Mouse (Mus musculus) stomach, postnatal 0 days (tissue): Measurements from ENCODE around the gene Sp4. TPM values are rescaled to one million over a fixed set of nuclear protein-coding genes. Genes with fewer than 3 reads are reported as not detected.

Source experiments
- ATAC-seq: fragments of 200-750 bp; cut with Nextera tagmentation; 2 replicates; pipeline ENCODE4 v1.8.0; 2017; ENCODE audit not compliant: low FRiP score, low TSS enrichment
- DNase-seq: peaks from one replicate; pipeline ENCODE4 v3.0.0-alpha.2; 2016; ENCODE audit warnings: low spot score
- H3K27ac ChIP-seq: fragments of 300-500 bp; sonication (generic); replicated peaks from 2 replicates; pipeline ENCODE4 v1.5.1; 2014; ENCODE audit warnings: mild to moderate bottlenecking, control low read depth
- H3K27me3 ChIP-seq: fragments of 300-500 bp; sonication (generic); 2 replicates; pipeline ENCODE4 v1.6.1; 2014; ENCODE audit warnings: low read length; ENCODE audit not compliant: control insufficient read depth, insufficient read depth
- H3K36me3 ChIP-seq: fragments of 300-500 bp; sonication (generic); 2 replicates; pipeline ENCODE4 v1.6.1; 2014; ENCODE audit warnings: low read length, mixed read lengths; ENCODE audit not compliant: control insufficient read depth, insufficient read depth
- H3K4me1 ChIP-seq: fragments of 300-500 bp; sonication (generic); replicated peaks from 2 replicates; pipeline ENCODE4 v1.6.1; 2014; ENCODE audit warnings: antibody characterized with exemption; ENCODE audit not compliant: control insufficient read depth, insufficient read depth
- H3K4me2 ChIP-seq: fragments of 300-500 bp; sonication (generic); replicated peaks from 2 replicates; pipeline ENCODE4 v1.6.1; 2014; ENCODE audit warnings: low read depth, mild to moderate bottlenecking, control low read depth, moderate library complexity
- H3K4me3 ChIP-seq: fragments of 300-500 bp; sonication (generic); 2 replicates; pipeline ENCODE4 v1.5.1; 2014; ENCODE audit warnings: low read depth, low read length, control low read depth
- H3K9ac ChIP-seq: fragments of 300-500 bp; sonication (generic); 2 replicates; pipeline ENCODE4 v1.6.1; 2014; ENCODE audit warnings: mild to moderate bottlenecking, low read length, control low read depth, mixed read lengths
- H3K9me3 ChIP-seq: fragments of 300-500 bp; sonication (generic); 2 replicates; pipeline ENCODE4 v1.6.1; 2016; ENCODE audit warnings: low read length; ENCODE audit not compliant: control insufficient read depth
- CTCF ChIP-seq: IDR thresholded peaks from 2 replicates; pipeline ENCODE4 v1.5.1; 2016; ENCODE audit warnings: antibody characterized with exemption, low read depth, mild to moderate bottlenecking, moderate library complexity
- EP300 ChIP-seq: optimal IDR thresholded peaks from 2 replicates; pipeline ENCODE3; 2016; ENCODE audit warnings: antibody characterized with exemption
- WGBS: fragments of 180-500 bp; shearing (Covaris S2); extraction: QIAGEN DNeasy Blood & Tissue Kit; methylation state at CpG from one replicate; pipeline ENCODE4 v1.1.7; 2014; 5-methylcytosine and 5-hydroxymethylcytosine counted together
- polyA plus RNA-seq: library from polyadenylated mRNA; unstranded; fragments of >200 nt; fragmentation: Nextera tagmentation; extraction: Ambion mirVana; gene quantifications from 2 replicates; pipeline ENCODE4 v1.2.1, GENCODE M21; 2015

Sp4 gene
- polyA plus RNA-seq, 1 experiment from 2014 or later = 2.4 TPM

GRCm38 (mm10) chr12:118189535-118189934, 111.7 kb downstream of the Sp4 start:
- ATAC-seq (0 out of 2 replicates have a peak, but pooled peaks have one; percentile 50), DNase-seq (no peak)
- no peaks in the 10 kb centered on the region for H3K36me3 ChIP-seq
- no peak overlapping the region for H3K27ac ChIP-seq
- no peak for TF ChIP-seq EP300
- TF ChIP-seq CTCF = no peak
- no peaks in the 10 kb centered on the region; the same call in 1 of the 2 replicates for H3K4me1 ChIP-seq
- no peaks in the 10 kb centered on the region for H3K9me3 ChIP-seq
- 77% methylated on average over 3 of the region's 3 CpGs for WGBS
- no peak overlapping the region for H3K4me3 ChIP-seq
- H3K9ac ChIP-seq = no peak overlapping the region
- no peak overlapping the region for H3K4me2 ChIP-seq
- H3K27me3 ChIP-seq = no peaks in the 10 kb centered on the region

- Histone ChIP-seq H3K27ac (no peak overlapping the region), H3K4me2 (no peak overlapping the region), H3K36me3 (no peaks in the 10 kb centered on the region), H3K4me1 (no peaks in the 10 kb centered on the region; the same call in 1 of the 2 replicates), H3K9ac (no peak overlapping the region), H3K4me3 (no peak overlapping the region), H3K9me3 (no peaks in the 10 kb centered on the region), H3K27me3 (no peaks in the 10 kb centered on the region)
- TF ChIP-seq CTCF = no peak
- ATAC-seq (no peak), DNase-seq (no peak)
- 36% methylated on average over 2 of the region's 2 CpGs for WGBS
Measured at GRCm38 (mm10) chr12:118187663-118188062, 113.6 kb downstream of the Sp4 start.

- Histone ChIP-seq H3K27ac (no peak overlapping the region), H3K9ac (no peak overlapping the region), H3K9me3 (no peaks in the 10 kb centered on the region), H3K27me3 (no peaks in the 10 kb centered on the region), H3K36me3 (no peaks in the 10 kb centered on the region), H3K4me2 (no peak overlapping the region), H3K4me1 (no peaks in the 10 kb centered on the region; the same call in 1 of the 2 replicates), H3K4me3 (no peak overlapping the region)
- DNase-seq = no peak
- no peak for TF ChIP-seq EP300
- TF ChIP-seq CTCF = no peak
- no peak for ATAC-seq
- WGBS = 12% methylated on average over 4 of the region's 4 CpGs
Measured at GRCm38 (mm10) chr12:118186881-118187489, 114.3 kb downstream of the Sp4 start.

- TF ChIP-seq EP300 (no peak), CTCF (no peak)
- WGBS = 15% methylated on average over 4 of the region's 4 CpGs
- Histone ChIP-seq H3K27me3 (no peaks in the 10 kb centered on the region), H3K36me3 (no peaks in the 10 kb centered on the region), H3K4me2 (no peak overlapping the region), H3K27ac (no peak overlapping the region), H3K9me3 (no peaks in the 10 kb centered on the region), H3K4me1 (no peaks in the 10 kb centered on the region; the same call in 1 of the 2 replicates), H3K4me3 (no peak overlapping the region), H3K9ac (no peak overlapping the region)
- 0 out of 2 replicates have a peak, but pooled peaks have one; percentile 6 for ATAC-seq
- no peak for DNase-seq
Measured at GRCm38 (mm10) chr12:118186120-118186880, 114.9 kb downstream of the Sp4 start.

Other genes with a start within 250 kb of the Sp4 start
- 0.01 and 0.02 TPM in 2 replicates for gene Dnah11, start 102.4 kb downstream of the Sp4 start, polyA plus RNA-seq